Mouse (Mus musculus) bone marrow, adult 2 months (tissue): Measurements from ENCODE around the gene Arhgap29. TPM values are rescaled to one million over a fixed set of nuclear protein-coding genes. Genes with fewer than 3 reads are reported as not detected.
A peak's percentile ranks its signal among the peaks of the same experiment; 100 is the strongest.

Experiments used
- H3K27ac ChIP-seq: fragments of 200-500 bp; 2 replicates; pipeline ENCODE4 v1.5.1; 2012; ENCODE audit warnings: low read depth, mild to moderate bottlenecking, control low read depth, inconsistent platforms, low read length; ENCODE audit not compliant: control insufficient read depth, poor library complexity, insufficient read depth
- H3K4me1 ChIP-seq: fragments of 200-500 bp; 2 replicates; pipeline ENCODE4 v1.6.1; 2011; ENCODE audit warnings: low read length; ENCODE audit not compliant: control insufficient read depth, insufficient read depth
- H3K4me3 ChIP-seq: fragments of 200-500 bp; replicated peaks from 2 replicates; pipeline ENCODE3; 2011; ENCODE audit warnings: mild to moderate bottlenecking, low read depth, low read length, control low read depth; ENCODE audit not compliant: control insufficient read depth
- CTCF ChIP-seq: fragments of 200-500 bp; IDR thresholded peaks from 2 replicates; pipeline ENCODE4 v1.5.1; 2011; ENCODE audit warnings: low read length, control low read depth; ENCODE audit not compliant: control insufficient read depth, insufficient read depth
- POLR2A ChIP-seq: fragments of 200-500 bp; IDR thresholded peaks from 2 replicates; pipeline ENCODE4 v1.6.1; 2011; ENCODE audit warnings: low read depth, mild to moderate bottlenecking, control low read depth, low read length, borderline replicate concordance; ENCODE audit not compliant: control insufficient read depth
- WGBS: fragments of 180-500 bp; shearing (Covaris S2); methylation state at CpG from one replicate; pipeline ENCODE4 v1.1.7; 2018; 5-methylcytosine and 5-hydroxymethylcytosine counted together
- polyA plus RNA-seq: library from polyadenylated mRNA; stranded (reverse); fragments of >200 nt; gene quantifications from 2 replicates; pipeline ENCODE4 v1.2.4, GENCODE M21; 2011; ENCODE audit warnings: low replicate concordance; ENCODE audit not compliant: missing spikeins, insufficient read depth, insufficient read length

The Arhgap29 gene
- polyA plus RNA-seq, 1 experiment = 4.5 TPM

GRCm38 (mm10) chr3:121950139-121950538 is 2.2 kb upstream of the Arhgap29 start:
- Histone ChIP-seq H3K4me3 (no peak overlapping the region), H3K27ac (no peak overlapping the region), H3K4me1 (no peaks in the 10 kb centered on the region)
- 73% methylated on average over 6 of the region's 6 CpGs for WGBS
- TF ChIP-seq POLR2A (no peak), CTCF (no peak)

GRCm38 (mm10) chr3:121951116-121951515 is 1.2 kb upstream of the Arhgap29 start:
- no peaks in the 10 kb centered on the region for H3K4me1 ChIP-seq
- no peak overlapping the region for H3K4me3 ChIP-seq
- no peak overlapping the region for H3K27ac ChIP-seq
- TF ChIP-seq CTCF = no peak
- no peak for TF ChIP-seq POLR2A
- 81% methylated on average over 2 of the region's 2 CpGs for WGBS

GRCm38 (mm10) chr3:121953049-121953432 is 700 bp downstream of the Arhgap29 start:
- no peak overlapping the region for H3K4me3 ChIP-seq
- no peak overlapping the region for H3K27ac ChIP-seq
- WGBS = under 1% methylated on average over 41 of the region's 44 CpGs
- TF ChIP-seq CTCF (no peak), POLR2A (no peak)
- H3K4me1 ChIP-seq = no peaks in the 10 kb centered on the region

GRCm38 (mm10) chr3:121953433-121954161 is 1.3 kb downstream of the Arhgap29 start:
- no peaks in the 10 kb centered on the region for H3K4me1 ChIP-seq
- 2% methylated on average over 53 of the region's 53 CpGs for WGBS
- peak overlapping the region; percentile 14 for H3K4me3 ChIP-seq
- no peak overlapping the region for H3K27ac ChIP-seq
- no peak for TF ChIP-seq CTCF
- no peak for TF ChIP-seq POLR2A

GRCm38 (mm10) chr3:121954421-121954820 is 2.1 kb downstream of the Arhgap29 start:
- Histone ChIP-seq H3K4me3 (no peak overlapping the region), H3K27ac (no peak overlapping the region), H3K4me1 (no peaks in the 10 kb centered on the region)
- no peak for TF ChIP-seq CTCF
- WGBS = 72% methylated on average over 2 of the region's 2 CpGs

- H3K4me1 ChIP-seq = no peaks in the 10 kb centered on the region
- H3K27ac ChIP-seq = no peak overlapping the region
- TF ChIP-seq POLR2A = no peak
- TF ChIP-seq CTCF = no peak
- WGBS = 88% methylated on average over 4 of the region's 4 CpGs
- no peak overlapping the region for H3K4me3 ChIP-seq
Measured at GRCm38 (mm10) chr3:121955527-121955926, 3.2 kb downstream of the Arhgap29 start.

- H3K4me3 ChIP-seq = no peak overlapping the region
Measured at GRCm38 (mm10) chr3:121956789-121957188, 4.4 kb downstream of the Arhgap29 start.

GRCm38 (mm10) chr3:121957606-121958344 is 5.4 kb downstream of the Arhgap29 start:
- TF ChIP-seq CTCF (no peak), POLR2A (no peak)
- H3K27ac ChIP-seq = no peak overlapping the region
- 79% methylated on average over 2 of the region's 2 CpGs for WGBS
- H3K4me1 ChIP-seq = no peaks in the 10 kb centered on the region
- no peak overlapping the region for H3K4me3 ChIP-seq

More at GRCm38 (mm10) chr3:121956789-121957188, 4.4 kb downstream of the Arhgap29 start:
- Histone ChIP-seq H3K4me1 (no peaks in the 10 kb centered on the region), H3K27ac (no peak overlapping the region)
- no peak for TF ChIP-seq CTCF
- TF ChIP-seq POLR2A = no peak
- WGBS = 80% methylated on average over 7 of the region's 7 CpGs
